Mouse (Mus musculus): ENCODE data around the gene Olfr1298.

The Olfr1298 gene

GRCm38 (mm10) chr2:111649101-111649500 is at the start of gene Olfr1298:
TSS of gene Olfr1298 (minus strand) at chr2:111649201.
- no peak for DNase-seq (ENCODE audit: low read depth, low spot score)

GRCm38 (mm10) chr2:111661119-111661518 is 12.1 kb upstream of the Olfr1298 start, which contains the start of gene Olfr1299:
TSS of gene Olfr1299 (plus strand) at chr2:111661419.
- H3K36me3 ChIP-seq (ENCODE audit: control insufficient read depth, insufficient read depth, low read length, poor library complexity, severe bottlenecking), result no peaks in the 10 kb centered on the region
- no peaks in the 10 kb centered on the region for H3K27me3 ChIP-seq (ENCODE audit: control insufficient read depth, insufficient read depth, low read length, poor library complexity, severe bottlenecking)
- DNase-seq (ENCODE audit: low read depth, low spot score), result no peak

More at GRCm38 (mm10) chr2:111649101-111649500, at the start of gene Olfr1298:
- Histone ChIP-seq H3K36me3 (ENCODE audit: control insufficient read depth, insufficient read depth, low read length, poor library complexity, severe bottlenecking) (no peaks in the 10 kb centered on the region), H3K27me3 (ENCODE audit: control insufficient read depth, insufficient read depth, low read length, poor library complexity, severe bottlenecking) (no peaks in the 10 kb centered on the region)

GRCm38 (mm10) chr2:111626397-111626796 is 22.6 kb downstream of the Olfr1298 start, which contains the start of gene Olfr1297:
TSS of gene Olfr1297 (minus strand) at chr2:111626497.
- no peaks in the 10 kb centered on the region for H3K36me3 ChIP-seq (ENCODE audit: control insufficient read depth, insufficient read depth, low read length, poor library complexity, severe bottlenecking)
- no peaks in the 10 kb centered on the region for H3K27me3 ChIP-seq (ENCODE audit: control insufficient read depth, insufficient read depth, low read length, poor library complexity, severe bottlenecking)

More at GRCm38 (mm10) chr2:111626397-111626796, 22.6 kb downstream of the Olfr1298 start, which contains the start of gene Olfr1297:
- DNase-seq (ENCODE audit: low read depth, low spot score), result no peak

All from splenic B cell, adult 2 months (primary cell).